Mouse (Mus musculus) CD8-positive naive resting alpha-beta T cell, adult 2 months (primary cell): Measurements from ENCODE around the gene Ace3.
A peak's percentile ranks its signal among the peaks of the same experiment; 100 is the strongest.
"Not testable (repeated sequence)": the region's sequence is repeated elsewhere in the genome, so short reads cannot be mapped to it uniquely, and the experiment has no call there.

ENCODE experiments used
- DNase-seq, 2 experiments: peaks; one replicate each; pipeline ENCODE4 v3.0.0; 2022; ENCODE audit warnings: low read depth in 2 of 2, low spot score in 2 of 2

The Ace3 gene

DNA sequence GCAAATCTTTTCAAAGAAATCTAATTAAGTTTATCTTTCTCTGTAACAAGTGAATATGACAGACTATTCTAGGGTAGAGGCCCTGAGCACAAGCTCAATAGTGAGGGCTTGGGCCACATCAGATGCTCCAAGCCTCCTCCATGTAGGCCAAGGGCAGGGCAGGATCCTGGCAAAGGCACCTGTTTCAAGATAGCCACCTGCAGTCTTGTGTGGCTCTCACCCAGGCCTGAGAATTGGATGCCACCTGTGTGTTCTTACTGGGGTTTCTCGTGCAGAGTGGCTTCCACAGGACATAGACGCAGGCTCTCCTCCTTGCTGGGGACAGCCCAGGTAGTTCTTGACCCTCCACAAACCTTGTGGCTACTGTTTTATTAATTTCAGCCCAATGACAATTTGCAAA, 16.2 kb upstream of the Ace3 start:
- DNase-seq = no peak

DNA sequence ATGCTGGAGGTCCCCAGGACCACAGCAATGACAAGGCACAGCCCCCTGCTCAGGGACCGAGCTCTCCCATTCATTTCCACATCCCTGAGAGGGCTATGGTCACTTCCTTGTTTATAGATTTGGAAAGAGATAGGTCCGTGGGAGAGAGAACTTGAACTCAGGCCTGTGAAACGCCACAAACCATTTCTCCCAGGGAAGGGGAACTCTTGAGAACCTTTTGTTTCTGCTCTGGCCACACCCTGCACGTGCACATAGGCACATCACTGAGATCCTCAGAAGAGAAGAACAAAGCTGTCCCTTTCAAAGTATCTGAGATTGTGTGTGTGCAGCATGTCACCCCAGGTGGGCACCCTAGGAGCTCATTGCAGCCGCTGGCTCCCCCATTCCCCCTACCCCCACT, 15.8 kb upstream of the Ace3 start:
- DNase-seq = no peak

DNA sequence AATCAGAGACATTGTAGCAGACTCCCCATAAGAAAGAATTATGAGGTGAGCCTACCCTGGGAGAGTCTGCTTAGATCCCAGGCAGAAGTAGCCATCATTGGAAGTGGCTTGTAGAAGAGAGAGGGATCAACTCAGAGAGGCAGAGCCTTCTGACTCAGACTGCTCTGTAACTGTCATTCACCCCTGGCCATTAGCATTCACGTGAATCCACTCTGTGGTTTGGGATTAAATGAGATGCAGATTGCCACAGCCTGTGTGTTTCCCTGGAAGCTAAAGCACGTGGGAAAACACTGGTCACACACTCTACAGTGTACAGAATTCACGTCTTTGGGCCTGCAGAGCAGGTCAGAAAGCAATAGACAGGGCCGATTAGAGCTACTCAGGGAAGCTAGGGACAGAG, 10.0 kb upstream of the Ace3 start:
- DNase-seq = no peak

DNA sequence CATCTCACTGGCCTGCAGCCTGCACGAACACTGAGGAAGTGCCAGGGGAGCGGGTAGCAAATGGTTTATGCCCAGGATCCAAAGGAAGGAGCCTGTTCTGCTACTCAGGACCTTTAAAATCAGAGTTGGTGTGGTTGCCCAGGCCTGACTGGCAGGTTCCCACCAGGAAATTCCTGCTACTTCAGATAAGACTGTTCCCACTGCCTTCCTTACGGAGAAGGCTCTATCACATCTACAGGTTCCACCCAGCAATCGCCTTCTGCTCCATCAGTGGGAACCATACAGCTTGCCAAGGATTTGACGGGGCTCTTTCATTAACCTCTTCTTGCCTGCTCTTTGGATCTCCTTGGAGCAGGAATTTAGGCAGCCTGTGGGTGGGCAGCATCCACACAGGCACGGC, 7.0 kb upstream of the Ace3 start:
- no peak for DNase-seq

DNA sequence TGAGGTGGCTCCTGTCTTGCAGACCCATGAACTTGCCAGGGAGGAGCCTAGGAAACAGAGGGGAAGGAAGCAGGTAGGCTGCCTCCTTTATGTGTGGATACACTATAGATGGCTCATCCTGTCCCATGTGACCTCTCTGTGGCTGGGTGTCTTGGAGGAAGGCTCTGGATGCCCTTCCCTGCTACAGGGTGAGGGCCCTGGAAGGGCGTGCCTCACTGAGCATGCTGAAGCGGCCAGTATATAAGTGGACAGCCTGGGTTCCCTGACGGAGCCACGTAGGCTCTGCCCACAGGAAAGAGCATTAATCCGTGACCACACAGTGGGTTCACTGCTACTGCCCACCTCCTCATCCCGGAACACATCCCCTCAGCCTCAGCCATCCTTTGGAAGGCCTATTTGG, 5.0 kb upstream of the Ace3 start:
- no peak for DNase-seq

DNA sequence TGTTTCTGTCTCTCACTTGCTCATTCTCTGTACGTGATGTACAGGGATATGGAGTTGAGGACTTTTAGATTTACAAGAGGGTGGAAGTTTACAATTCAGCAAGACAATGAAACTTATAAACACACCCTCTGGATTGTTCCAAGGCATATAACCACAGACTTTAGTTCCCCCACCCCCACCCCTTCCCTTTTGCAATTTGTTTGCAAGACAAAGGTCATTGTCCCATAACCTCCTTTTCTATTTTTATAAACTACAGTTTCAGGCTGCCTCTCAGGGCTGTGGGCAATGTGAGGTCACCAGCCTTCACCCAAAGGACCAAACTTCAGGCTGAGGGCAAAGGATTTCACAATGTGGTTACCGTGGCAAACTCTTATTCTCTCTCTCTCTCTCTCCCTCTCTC, 4.2 kb upstream of the Ace3 start:
- no peak for DNase-seq

DNA sequence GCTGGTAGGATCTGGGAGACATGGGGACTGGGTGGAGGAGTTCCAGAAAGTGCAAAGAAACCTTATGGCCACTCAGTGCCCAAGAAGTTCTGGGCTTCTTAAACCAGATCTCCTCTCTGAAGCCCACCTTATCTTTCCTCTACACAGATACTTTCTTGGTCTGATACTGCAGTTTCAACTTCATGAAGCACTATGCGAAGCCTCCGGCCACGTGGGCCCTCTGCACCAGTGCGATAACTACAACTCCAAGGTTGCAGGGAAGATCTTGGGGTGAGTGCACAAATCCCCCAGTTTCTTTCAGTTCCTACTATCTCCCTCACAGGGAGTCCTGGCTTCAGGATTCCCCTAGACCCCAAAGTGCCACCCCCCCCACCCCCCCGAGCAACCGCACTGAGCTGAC, 5.6 kb downstream of the Ace3 start:
- DNase-seq = no peak

DNA sequence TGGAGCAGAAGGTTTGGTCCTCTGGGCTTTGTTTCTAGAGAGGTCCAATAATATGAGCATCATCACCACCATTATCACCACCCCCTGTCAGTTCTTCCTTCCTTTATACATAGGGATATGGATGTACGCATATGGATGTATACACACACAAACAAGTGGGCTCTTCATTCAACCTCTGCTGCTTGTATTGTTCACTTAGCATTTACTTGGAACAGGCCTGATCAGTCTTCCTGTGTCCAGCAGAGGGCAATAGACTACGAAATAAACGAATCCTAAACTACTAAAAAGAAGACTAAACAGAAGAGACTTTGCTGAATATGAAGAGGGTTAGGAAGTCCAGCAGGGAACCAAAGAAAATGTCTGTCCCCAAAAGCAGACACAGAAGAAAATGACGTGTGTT, 7.2 kb downstream of the Ace3 start:
- DNase-seq = peak in 1 of 2 experiments; percentile 44

DNA sequence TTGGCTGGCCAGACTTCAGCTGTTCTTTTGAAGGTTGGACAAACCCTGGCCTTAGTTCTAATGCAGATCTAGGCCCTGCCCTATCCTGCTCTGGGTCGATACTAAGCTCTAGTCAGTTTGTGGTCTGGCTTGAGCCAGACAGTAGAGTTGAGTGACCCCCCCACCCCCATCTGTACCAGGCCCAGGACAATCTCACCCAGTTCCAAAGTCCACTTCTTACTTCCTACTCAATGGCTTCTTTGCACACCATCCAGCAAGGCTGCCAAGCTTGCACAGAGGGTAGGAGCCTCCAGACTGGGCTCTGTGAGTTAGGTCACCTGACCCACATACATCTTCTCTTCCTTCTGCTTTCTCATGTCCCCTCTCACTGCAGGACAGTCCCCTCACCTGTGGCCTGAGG, 10.1 kb downstream of the Ace3 start:
- DNase-seq = no peak

DNA sequence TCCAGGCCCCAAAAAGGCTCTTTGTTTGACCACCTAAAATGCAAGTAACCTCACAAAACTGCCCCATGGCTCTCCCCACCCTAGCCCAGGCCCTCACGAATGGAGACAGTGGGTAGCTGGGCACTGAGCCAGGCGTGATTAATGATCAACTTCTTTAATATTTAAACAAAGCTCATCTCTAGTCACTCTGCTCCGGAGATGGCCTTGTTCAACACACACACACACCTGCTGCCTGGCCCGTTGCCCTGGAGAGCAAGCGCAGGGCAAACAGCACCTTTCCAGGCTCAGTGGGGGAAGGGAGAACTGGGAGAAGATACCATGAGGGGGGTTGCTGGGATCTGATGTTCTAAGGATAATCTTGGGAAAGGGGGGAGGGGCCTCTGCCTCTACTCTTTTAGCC, 11.5 kb downstream of the Ace3 start:
- no peak for DNase-seq

DNA sequence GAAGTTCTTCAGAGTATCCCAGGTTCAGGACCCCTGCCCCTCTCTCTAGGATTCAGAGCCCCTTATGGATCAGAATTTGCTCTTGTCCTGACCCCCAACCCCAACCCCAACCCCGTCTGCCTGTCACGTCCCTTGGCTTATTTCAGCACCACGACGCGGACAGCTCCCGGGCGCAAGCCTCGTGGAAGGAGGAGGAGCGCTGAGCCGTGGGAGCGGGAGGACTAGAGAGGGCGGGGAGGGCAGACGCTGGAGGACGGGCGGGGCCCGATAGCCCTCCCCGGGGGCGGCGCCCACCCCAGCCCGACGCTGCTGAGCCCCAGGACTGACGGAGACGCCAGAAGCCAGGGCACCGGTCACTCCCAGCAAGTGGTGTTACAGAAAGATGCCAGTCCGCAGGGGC, 13.3 kb downstream of the Ace3 start, which contains the start of gene Kcnh6:
TSS of gene Kcnh6 (plus strand) at position 304 of the 400 bp plus-strand sequence.
- peak; percentile 16 to 50 for DNase-seq

DNA sequence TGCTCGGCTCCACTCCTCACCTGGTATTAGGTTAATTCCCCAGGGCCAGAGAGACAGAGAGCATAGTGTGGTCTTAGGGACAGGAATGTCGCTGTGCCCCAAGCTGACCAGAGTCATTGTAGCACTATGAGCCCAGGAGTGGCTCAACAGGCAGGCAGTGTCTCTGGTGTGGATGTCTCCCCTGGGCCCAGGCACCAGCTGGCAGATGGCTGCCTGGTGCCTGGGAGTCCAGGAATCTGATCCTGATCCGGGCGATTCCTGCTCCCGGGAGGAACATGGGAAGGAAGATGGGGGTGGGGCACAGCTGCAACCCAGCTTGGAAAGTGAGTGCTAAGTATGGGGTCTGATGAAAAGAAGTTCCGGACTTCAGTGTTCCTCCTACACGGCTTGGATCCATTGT, 18.2 kb downstream of the Ace3 start:
- no peak for DNase-seq

DNA sequence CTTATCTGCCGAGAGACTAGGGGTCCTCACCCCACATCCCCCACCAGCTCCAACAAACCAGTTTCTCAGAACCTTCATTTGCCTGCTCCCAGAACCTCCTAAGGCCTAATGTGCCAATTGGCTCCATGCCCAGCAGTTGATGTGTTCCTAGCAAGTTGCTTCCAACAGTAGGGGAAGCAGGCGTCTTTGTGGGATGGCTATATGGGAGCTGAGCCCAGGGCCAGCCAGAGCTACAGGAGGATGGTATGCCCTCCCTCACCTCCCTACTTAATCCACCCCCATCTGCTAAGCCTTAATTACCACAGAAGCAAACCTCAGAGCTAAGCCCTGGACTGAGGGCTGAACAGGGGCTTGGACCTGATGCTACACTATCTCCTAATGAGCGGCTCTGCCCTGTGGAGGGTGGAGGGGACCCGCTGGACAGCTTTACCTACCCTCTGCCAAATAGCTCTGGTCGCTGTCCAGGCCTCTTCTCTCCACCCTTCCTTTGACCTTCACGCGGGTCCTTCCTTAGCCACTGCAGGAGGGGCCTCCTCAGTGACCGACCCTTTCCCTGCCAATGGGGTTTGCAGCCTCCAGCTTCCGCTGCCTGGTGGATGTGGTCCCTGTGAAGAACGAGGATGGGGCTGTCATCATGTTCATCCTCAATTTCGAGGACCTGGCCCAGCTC, 19.2 kb downstream of the Ace3 start:
- no peak for DNase-seq

DNA sequence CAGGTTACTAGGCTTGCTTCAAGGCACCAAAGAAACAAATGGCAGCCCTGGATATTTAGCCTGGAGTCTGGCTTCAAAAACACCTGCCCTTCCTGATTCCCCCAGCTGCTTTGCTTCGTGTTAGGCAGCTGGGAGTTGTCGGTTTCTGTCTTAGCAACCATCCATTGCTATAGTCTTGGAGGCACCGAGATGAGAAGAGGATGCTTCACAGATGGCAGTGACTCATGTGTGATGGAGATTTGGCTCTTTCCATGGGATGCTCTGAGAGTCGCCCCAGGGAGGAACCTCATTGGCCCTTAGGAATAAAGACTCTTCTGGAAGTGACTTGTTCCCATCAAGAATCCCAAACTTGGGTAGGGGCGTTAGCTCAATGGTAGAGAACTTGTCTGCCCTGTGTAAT, 22.0 kb downstream of the Ace3 start:
- DNase-seq = no peak

DNA sequence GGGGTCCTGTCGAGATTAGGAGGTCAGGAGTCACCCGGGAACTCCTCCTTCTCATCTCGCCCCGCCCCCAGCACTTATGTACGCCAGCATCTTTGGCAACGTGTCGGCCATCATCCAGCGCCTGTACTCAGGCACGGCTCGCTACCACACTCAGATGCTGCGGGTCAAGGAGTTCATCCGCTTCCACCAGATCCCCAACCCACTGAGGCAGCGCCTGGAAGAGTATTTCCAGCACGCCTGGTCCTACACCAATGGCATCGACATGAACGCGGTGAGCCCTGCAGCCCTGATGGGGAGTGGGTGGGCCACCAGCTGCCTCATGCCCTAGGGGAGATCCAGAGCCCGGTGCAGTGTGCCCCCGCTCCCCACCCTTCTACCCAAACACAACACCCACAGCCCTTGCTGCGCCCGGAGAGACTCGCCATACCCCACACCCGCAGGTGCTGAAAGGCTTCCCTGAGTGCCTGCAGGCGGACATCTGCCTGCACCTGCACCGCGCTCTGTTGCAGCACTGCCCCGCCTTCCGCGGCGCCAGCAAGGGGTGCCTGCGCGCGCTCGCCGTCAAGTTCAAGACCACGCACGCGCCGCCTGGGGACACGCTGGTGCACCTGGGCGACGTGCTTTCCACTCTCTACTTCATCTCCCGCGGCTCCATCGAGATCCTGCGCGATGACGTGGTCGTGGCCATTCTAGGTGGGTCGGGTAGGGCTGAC, 25.7 kb downstream of the Ace3 start:
- peak in 1 of 2 experiments; percentile 26 for DNase-seq

DNA sequence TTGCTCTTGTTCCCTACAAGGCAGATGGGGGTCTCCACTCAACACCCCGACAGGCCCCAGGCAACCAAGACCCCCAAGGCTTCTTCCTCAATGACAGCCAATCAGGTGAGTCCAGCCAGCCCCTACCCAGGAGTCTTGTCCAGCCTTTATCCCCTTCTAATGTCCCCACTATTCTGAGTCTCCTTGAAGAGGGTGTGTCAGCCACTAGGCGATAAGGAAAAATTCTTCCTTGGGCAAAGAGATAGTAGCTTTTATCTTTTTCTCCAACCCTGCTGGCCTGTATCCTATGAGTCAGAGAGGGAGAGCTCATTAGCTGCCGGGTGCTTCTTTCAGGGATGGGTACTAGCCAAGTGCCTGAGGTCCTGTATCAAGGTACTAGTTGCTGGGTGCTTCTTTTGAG, 31.3 kb downstream of the Ace3 start:
- DNase-seq = no peak

DNA sequence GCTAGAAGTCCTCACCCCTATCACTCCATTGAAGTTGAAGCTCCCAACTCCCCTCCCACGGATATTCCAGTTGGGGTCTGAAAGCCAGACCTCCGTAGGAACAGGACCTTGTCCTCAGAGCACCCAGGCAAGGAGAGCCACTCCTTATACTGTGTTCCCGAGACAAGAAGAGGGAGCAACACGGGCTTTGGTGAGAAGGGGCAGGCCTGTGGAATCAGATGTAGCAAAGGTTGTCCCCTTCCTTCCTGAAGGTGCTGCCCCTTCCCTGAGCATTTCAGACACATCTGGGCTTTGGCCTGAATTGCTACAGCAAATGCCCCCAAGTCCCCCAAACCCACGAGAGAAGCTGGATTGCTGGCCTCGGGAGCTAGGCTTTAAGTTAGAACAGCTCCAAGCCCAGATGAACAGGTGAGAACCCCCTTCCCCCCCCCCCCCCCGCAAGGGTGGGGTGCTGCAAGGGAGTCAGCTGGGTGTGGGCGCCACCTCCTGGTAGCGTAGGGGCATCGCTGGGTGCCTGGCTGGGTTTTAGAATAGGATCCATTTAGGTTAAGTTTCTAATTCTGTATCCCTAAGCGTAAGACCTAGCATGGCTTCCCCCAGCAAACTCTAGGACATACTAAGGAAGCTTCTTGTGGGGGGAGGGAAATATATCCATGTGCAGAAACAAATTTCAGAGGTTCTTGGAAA, 32.1 kb downstream of the Ace3 start:
- peak; percentile 66 to 82 for DNase-seq

DNA sequence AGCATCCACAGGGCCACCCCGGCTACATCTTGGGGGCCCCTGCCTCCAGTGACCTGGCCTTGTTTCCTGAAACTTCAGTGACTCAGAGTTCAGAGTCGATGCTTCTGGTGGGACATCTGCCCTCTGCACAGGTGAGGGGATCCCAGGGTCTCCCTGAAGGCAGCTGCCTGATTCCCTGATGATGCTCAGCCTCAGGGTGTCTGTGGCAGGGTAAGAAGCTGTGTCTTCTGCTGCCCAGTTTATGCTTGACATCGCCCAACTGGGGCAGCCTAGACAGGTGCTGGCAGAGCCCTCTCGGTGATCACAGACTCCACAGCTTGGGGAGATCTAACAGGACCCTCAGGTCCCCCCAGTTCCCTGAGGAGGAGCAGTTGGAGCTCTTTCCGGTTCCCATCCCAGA, 33.1 kb downstream of the Ace3 start:
- peak; percentile 32 to 40 for DNase-seq

DNA sequence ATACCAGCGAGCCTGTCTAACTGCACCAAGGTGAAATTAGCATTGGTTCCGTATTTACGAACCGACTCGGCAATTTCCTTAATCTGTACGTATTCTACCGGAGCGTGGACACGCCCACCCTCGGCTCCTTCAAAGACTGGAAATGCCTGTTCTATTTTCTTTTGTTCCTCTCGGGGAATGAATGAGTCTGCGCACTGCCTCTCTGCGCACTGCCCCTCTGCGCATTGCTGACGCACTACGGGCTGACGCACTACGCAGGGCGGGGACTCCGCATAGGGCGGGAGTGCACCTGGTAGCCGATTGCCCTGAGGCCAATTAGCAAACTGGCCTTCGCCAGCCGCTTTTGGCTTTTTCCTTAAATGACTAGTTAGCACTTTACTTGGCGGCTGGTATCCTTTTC, 37.6 kb downstream of the Ace3 start:
- not testable (repeated sequence) for DNase-seq

DNA sequence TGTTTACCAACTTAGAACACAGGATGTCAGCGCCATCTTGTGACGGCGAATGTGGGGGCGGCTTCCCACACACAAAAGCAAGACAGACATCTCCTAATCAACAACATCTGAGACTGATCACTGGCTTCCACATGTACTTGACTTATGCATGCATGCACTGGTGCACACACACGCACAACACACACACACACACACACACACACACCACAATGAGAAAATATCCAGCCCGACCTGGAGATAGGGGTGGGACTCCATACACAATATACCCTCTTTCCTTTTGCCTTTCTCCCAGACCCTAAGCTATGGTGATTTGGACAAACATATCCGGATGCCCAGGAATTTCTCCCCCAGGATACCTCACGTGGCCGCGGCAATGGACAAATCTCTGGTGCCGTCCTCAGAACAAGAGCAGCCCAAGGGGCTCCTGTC, 39.0 kb downstream of the Ace3 start:
- DNase-seq = peak; percentile 57 to 64

DNA sequence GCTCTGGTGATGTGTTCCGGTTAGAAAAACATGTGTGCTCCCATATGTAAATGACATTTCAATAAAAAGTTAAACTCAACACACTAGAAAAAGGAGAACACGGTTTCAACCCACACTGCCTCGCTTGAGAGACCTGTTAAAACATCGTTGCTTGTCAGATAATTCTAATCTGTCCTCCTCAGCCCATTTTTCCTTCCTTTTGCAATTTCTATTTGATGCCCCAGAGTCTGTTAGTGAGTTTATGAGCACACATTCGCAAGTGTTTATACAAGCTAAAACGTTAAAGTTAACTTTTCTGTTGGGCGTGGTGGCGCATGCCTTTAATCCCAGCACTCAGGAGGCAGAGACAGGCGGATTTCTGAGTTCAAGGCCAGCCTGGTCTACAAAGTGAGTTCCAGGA, 40.5 kb downstream of the Ace3 start:
- no peak for DNase-seq
